Mouse (Mus musculus) adrenal gland, adult (tissue): ENCODE results near the gene Rwdd4a.
A peak's percentile ranks its signal among the peaks of the same experiment; 100 is the strongest.

ENCODE experiments used
- DNase-seq, 2 experiments: peaks; one replicate each; pipeline ENCODE4 v3.0.0; 2022 to 2023; ENCODE audit warnings: low spot score in 1 of 2; ENCODE audit not compliant: inconsistent age in 2 of 2

The Rwdd4a gene

GRCm38 (mm10) chr8:47581454-47581853 is 48.0 kb downstream of the Rwdd4a start:
- DNase-seq = no peak

GRCm38 (mm10) chr8:47588616-47589015 is 55.2 kb downstream of the Rwdd4a start:
- peak; percentile 51 to 80 for DNase-seq

DNA sequence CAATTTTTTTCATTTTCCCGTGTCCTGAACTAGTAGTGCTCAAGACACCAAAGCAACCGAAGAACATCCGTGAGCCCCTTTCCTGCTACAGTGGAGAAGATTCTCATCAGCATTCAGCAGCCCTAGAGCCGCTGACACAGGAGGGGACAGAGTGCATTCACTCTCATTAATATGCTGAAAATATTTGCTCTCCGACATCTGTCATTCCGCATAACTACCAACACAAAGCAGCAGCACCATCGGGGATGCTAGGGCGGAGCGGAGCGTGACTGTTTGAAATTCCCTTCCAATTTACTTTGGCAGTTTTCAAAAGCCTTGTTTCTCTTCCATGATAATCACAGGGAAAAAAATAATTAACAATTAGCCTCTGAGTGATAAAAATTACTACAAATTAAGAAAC is 56.9 kb downstream of the Rwdd4a start:
- no peak for DNase-seq

- DNase-seq = peak in 1 of 2 experiments; percentile 36
Observed at GRCm38 (mm10) chr8:47600664-47601063, 67.2 kb downstream of the Rwdd4a start.
